Mouse (Mus musculus) NIH3T3 (cell line): ENCODE results near the gene Zfp607a.
"Not testable (repeated sequence)": the region's sequence is repeated elsewhere in the genome, so short reads cannot be mapped to it uniquely, and the experiment has no call there.

ENCODE experiments used
- DNase-seq: peaks from one replicate; pipeline ENCODE4 v3.0.0-alpha.2; 2012; ENCODE audit warnings: low read depth

Zfp607a gene

GRCm38 (mm10) chr7:27857227-27857626 is at the start of gene Zfp607a:
Gene Zfp607a, plus strand, starts transcription at chr7:27857527.
- no peak for DNase-seq

GRCm38 (mm10) chr7:27818526-27819110 is 38.7 kb upstream of the Zfp607a start:
- no peak for DNase-seq

- no peak for DNase-seq
These were observed 34.7 kb upstream of the Zfp607a start for GRCm38 (mm10) chr7:27822611-27823010.

- DNase-seq: no peak
These were observed 23.2 kb upstream of the Zfp607a start for GRCm38 (mm10) chr7:27834131-27834530.

GRCm38 (mm10) chr7:27837896-27838295 is 19.4 kb upstream of the Zfp607a start:
- peak; percentile 13 for DNase-seq

- peak; percentile 90 for DNase-seq
These were observed 18.7 kb upstream of the Zfp607a start, which contains the start of gene Zfp59 for GRCm38 (mm10) chr7:27838323-27839249. Gene Zfp59, plus strand, starts transcription at chr7:27838607.

- no peak for DNase-seq
These were observed 17.7 kb upstream of the Zfp607a start for GRCm38 (mm10) chr7:27839596-27839995.

GRCm38 (mm10) chr7:27840104-27840503 is 17.2 kb upstream of the Zfp607a start:
- DNase-seq: no peak

- DNase-seq: peak; percentile 34
These were observed 2.2 kb downstream of the Zfp607a start for GRCm38 (mm10) chr7:27859301-27860251.

GRCm38 (mm10) chr7:27860396-27861235 is 3.3 kb downstream of the Zfp607a start:
- DNase-seq: peak; percentile 87

GRCm38 (mm10) chr7:27862578-27862977 is 5.3 kb downstream of the Zfp607a start:
- not testable (repeated sequence) for DNase-seq

- DNase-seq: no peak
These were observed 24.4 kb downstream of the Zfp607a start for GRCm38 (mm10) chr7:27881721-27882120.

GRCm38 (mm10) chr7:27900601-27901000 is 43.3 kb downstream of the Zfp607a start:
- DNase-seq: no peak

GRCm38 (mm10) chr7:27905061-27905848 is 47.9 kb downstream of the Zfp607a start:
- no peak for DNase-seq

GRCm38 (mm10) chr7:27910952-27911351 is 53.6 kb downstream of the Zfp607a start:
- DNase-seq: not testable (repeated sequence)

- not testable (repeated sequence) for DNase-seq
These were observed 69.7 kb downstream of the Zfp607a start for GRCm38 (mm10) chr7:27927041-27927440.

- DNase-seq: peak; percentile 83
These were observed 71.7 kb downstream of the Zfp607a start, which contains the start of gene Zfp974 for GRCm38 (mm10) chr7:27928818-27929695. Gene Zfp974, minus strand, starts transcription at chr7:27929460.
